Mouse (Mus musculus): ENCODE measurements around the gene Parp3. TPM values are rescaled to one million over a fixed set of nuclear protein-coding genes. Genes with fewer than 3 reads are reported as not detected.
A peak's percentile ranks its signal among the peaks of the same experiment; 100 is the strongest.

Gene Parp3
- polyA plus RNA-seq, 1 experiment from 2014 or later = 1.2 TPM

- ATAC-seq (ENCODE audit: extremely low read depth, insufficient number of reproducible peaks, low FRiP score, low TSS enrichment) = no peak
- Histone ChIP-seq H3K9me3 (no peaks in the 10 kb centered on the region), H3K4me1 (peaks cover 51% of the 10 kb centered on the region), H3K27ac (replicated peaks) (no peak overlapping the region), H3K4me2 (peak overlapping the region; percentile 34), H3K36me3 (0 out of 2 replicates have a peak, but pooled peaks cover 2% of the 10 kb centered on the region), H3K27me3 (replicated peaks) (peaks cover 5% of the 10 kb centered on the region; the same call in 1 of the 2 replicates), H3K9ac (peak overlapping the region; percentile 44), H3K4me3 (no peak overlapping the region)
- WGBS = 2% methylated on average over 6 of the region's 6 CpGs
Observed at GRCm38 (mm10) chr9:106474456-106474855, 2.3 kb downstream of the Parp3 start.

- H3K4me1 ChIP-seq = peaks cover 51% of the 10 kb centered on the region
- 79% methylated on average over 5 of the region's 5 CpGs for WGBS
- ATAC-seq (ENCODE audit: extremely low read depth, insufficient number of reproducible peaks, low FRiP score, low TSS enrichment) = no peak
Observed at GRCm38 (mm10) chr9:106473753-106474105, 3.0 kb downstream of the Parp3 start.

GRCm38 (mm10) chr9:106473081-106473752 lies 3.5 kb downstream of the Parp3 start:
- Histone ChIP-seq H3K9me3 (no peaks in the 10 kb centered on the region), H3K27ac (replicated peaks) (no peak overlapping the region), H3K4me2 (no peak overlapping the region), H3K4me3 (no peak overlapping the region), H3K36me3 (no peaks in the 10 kb centered on the region), H3K27me3 (replicated peaks) (peaks cover 5% of the 10 kb centered on the region; the same call in 1 of the 2 replicates), H3K9ac (no peak overlapping the region), H3K4me1 (peaks cover 49% of the 10 kb centered on the region)
- ATAC-seq (ENCODE audit: extremely low read depth, insufficient number of reproducible peaks, low FRiP score, low TSS enrichment) = no peak
- WGBS = 85% methylated on average over 16 of the region's 16 CpGs

More at GRCm38 (mm10) chr9:106473753-106474105, 3.0 kb downstream of the Parp3 start:
- Histone ChIP-seq H3K27me3 (replicated peaks) (peaks cover 5% of the 10 kb centered on the region; the same call in 1 of the 2 replicates), H3K36me3 (no peaks in the 10 kb centered on the region), H3K9ac (peak overlapping the region; percentile 44), H3K4me2 (no peak overlapping the region), H3K27ac (replicated peaks) (no peak overlapping the region), H3K9me3 (no peaks in the 10 kb centered on the region), H3K4me3 (no peak overlapping the region)

- Histone ChIP-seq H3K9ac (no peak overlapping the region), H3K27ac (replicated peaks) (0 out of 2 replicates have a peak overlapping the region, but pooled peaks have one; percentile 5), H3K4me3 (no peak overlapping the region), H3K9me3 (no peaks in the 10 kb centered on the region), H3K36me3 (no peaks in the 10 kb centered on the region), H3K27me3 (replicated peaks) (peaks cover 5% of the 10 kb centered on the region; the same call in 1 of the 2 replicates), H3K4me2 (no peak overlapping the region), H3K4me1 (peaks cover 42% of the 10 kb centered on the region)
- WGBS = 45% methylated on average over 4 of the region's 4 CpGs
- ATAC-seq (ENCODE audit: extremely low read depth, insufficient number of reproducible peaks, low FRiP score, low TSS enrichment) = no peak
Observed at GRCm38 (mm10) chr9:106472321-106472720, 4.4 kb downstream of the Parp3 start.

GRCm38 (mm10) chr9:106471892-106472291 lies 4.9 kb downstream of the Parp3 start:
- H3K27ac ChIP-seq (replicated peaks) = no peak overlapping the region
- peaks cover 5% of the 10 kb centered on the region; the same call in 1 of the 2 replicates for H3K27me3 ChIP-seq (replicated peaks)
- H3K4me3 ChIP-seq = no peak overlapping the region
- H3K4me1 ChIP-seq = peaks cover 42% of the 10 kb centered on the region
- H3K9ac ChIP-seq = peak overlapping the region; percentile 45
- no peaks in the 10 kb centered on the region for H3K36me3 ChIP-seq
- no peaks in the 10 kb centered on the region for H3K9me3 ChIP-seq
- no peak for ATAC-seq (ENCODE audit: extremely low read depth, insufficient number of reproducible peaks, low FRiP score, low TSS enrichment)
- WGBS = 8% methylated on average over 5 of the region's 5 CpGs
- H3K4me2 ChIP-seq = peak overlapping the region; percentile 57

- H3K9ac ChIP-seq = peak overlapping the region; percentile 45
- H3K27ac ChIP-seq (replicated peaks) = no peak overlapping the region
Observed at GRCm38 (mm10) chr9:106470991-106471750, 5.6 kb downstream of the Parp3 start.

GRCm38 (mm10) chr9:106469776-106470175 lies 7.0 kb downstream of the Parp3 start:
- Histone ChIP-seq H3K9ac (no peak overlapping the region), H3K36me3 (no peaks in the 10 kb centered on the region), H3K27ac (replicated peaks) (no peak overlapping the region), H3K4me3 (no peak overlapping the region), H3K4me1 (peaks cover 34% of the 10 kb centered on the region), H3K9me3 (no peaks in the 10 kb centered on the region), H3K4me2 (no peak overlapping the region), H3K27me3 (replicated peaks) (peaks cover 15% of the 10 kb centered on the region)
- ATAC-seq (ENCODE audit: extremely low read depth, insufficient number of reproducible peaks, low FRiP score, low TSS enrichment) = no peak
- WGBS = 59% methylated on average over 9 of the region's 9 CpGs

More at GRCm38 (mm10) chr9:106470991-106471750, 5.6 kb downstream of the Parp3 start:
- WGBS = 63% methylated on average over 14 of the region's 14 CpGs
- Histone ChIP-seq H3K36me3 (no peaks in the 10 kb centered on the region), H3K4me2 (peak overlapping the region; percentile 57), H3K4me3 (no peak overlapping the region), H3K27me3 (replicated peaks) (peaks cover 6% of the 10 kb centered on the region), H3K9me3 (no peaks in the 10 kb centered on the region), H3K4me1 (peaks cover 37% of the 10 kb centered on the region)
- no peak for ATAC-seq (ENCODE audit: extremely low read depth, insufficient number of reproducible peaks, low FRiP score, low TSS enrichment)

- no peaks in the 10 kb centered on the region for H3K9me3 ChIP-seq
- no peak overlapping the region for H3K9ac ChIP-seq
- H3K36me3 ChIP-seq = no peaks in the 10 kb centered on the region; the same call in 1 of the 2 replicates
- no peak overlapping the region for H3K4me3 ChIP-seq
- H3K4me1 ChIP-seq = peaks cover 34% of the 10 kb centered on the region
- no peak overlapping the region for H3K27ac ChIP-seq (replicated peaks)
- WGBS = 65% methylated on average over 6 of the region's 6 CpGs
- H3K4me2 ChIP-seq = no peak overlapping the region
- H3K27me3 ChIP-seq (replicated peaks) = peaks cover 15% of the 10 kb centered on the region
- ATAC-seq (ENCODE audit: extremely low read depth, insufficient number of reproducible peaks, low FRiP score, low TSS enrichment) = no peak
Observed at GRCm38 (mm10) chr9:106469317-106469716, 7.4 kb downstream of the Parp3 start.

GRCm38 (mm10) chr9:106467746-106468145 lies 9.0 kb downstream of the Parp3 start:
- no peak for ATAC-seq (ENCODE audit: extremely low read depth, insufficient number of reproducible peaks, low FRiP score, low TSS enrichment)
- no peak overlapping the region for H3K9ac ChIP-seq
- H3K4me3 ChIP-seq = no peak overlapping the region
- peaks cover 21% of the 10 kb centered on the region for H3K27me3 ChIP-seq (replicated peaks)
- peaks cover 32% of the 10 kb centered on the region for H3K4me1 ChIP-seq
- H3K4me2 ChIP-seq = no peak overlapping the region
- WGBS = 86% methylated on average over 7 of the region's 7 CpGs
- no peaks in the 10 kb centered on the region for H3K9me3 ChIP-seq
- peaks cover 14% of the 10 kb centered on the region for H3K36me3 ChIP-seq
- H3K27ac ChIP-seq (replicated peaks) = no peak overlapping the region

GRCm38 (mm10) chr9:106466721-106467120 lies 10.0 kb downstream of the Parp3 start:
- Histone ChIP-seq H3K36me3 (peaks cover 24% of the 10 kb centered on the region), H3K4me3 (no peak overlapping the region), H3K9ac (no peak overlapping the region), H3K27ac (replicated peaks) (no peak overlapping the region), H3K4me2 (no peak overlapping the region), H3K27me3 (replicated peaks) (peaks cover 21% of the 10 kb centered on the region), H3K4me1 (peaks cover 22% of the 10 kb centered on the region), H3K9me3 (no peaks in the 10 kb centered on the region)
- 77% methylated on average over 6 of the region's 6 CpGs for WGBS
- ATAC-seq (ENCODE audit: extremely low read depth, insufficient number of reproducible peaks, low FRiP score, low TSS enrichment) = no peak

GRCm38 (mm10) chr9:106465571-106466200 lies 11.1 kb downstream of the Parp3 start, which contains the start of gene Gpr62:
Gpr62 (minus strand) TSS chr9:106465938.
- H3K27ac ChIP-seq (replicated peaks) = peak within 1 kb of the TSS; percentile 46

More at GRCm38 (mm10) chr9:106465571-106466200, 11.1 kb downstream of the Parp3 start, which contains the start of gene Gpr62:
- Histone ChIP-seq H3K27me3 (replicated peaks) (peaks cover 21% of the 10 kb centered on the region), H3K9me3 (no peaks in the 10 kb centered on the region), H3K4me3 (peak within 1 kb of the TSS; percentile 65), H3K9ac (peak within 1 kb of the TSS; percentile 84), H3K36me3 (peaks cover 33% of the 10 kb centered on the region), H3K4me1 (peaks cover 18% of the 10 kb centered on the region), H3K4me2 (peak within 1 kb of the TSS; percentile 98)
- ATAC-seq (ENCODE audit: extremely low read depth, insufficient number of reproducible peaks, low FRiP score, low TSS enrichment) = no peak
- WGBS = 33% methylated on average over 26 of the region's 26 CpGs

All from heart, embryonic 13.5 days (tissue).